Mouse (Mus musculus) forebrain, embryonic 14.5 days (tissue): ENCODE data around the gene Gm49318. TPM values are rescaled to one million over a fixed set of nuclear protein-coding genes. Genes with fewer than 3 reads are reported as not detected.
A peak's percentile ranks its signal among the peaks of the same experiment; 100 is the strongest.
"Not testable (repeated sequence)": the region's sequence is repeated elsewhere in the genome, so short reads cannot be mapped to it uniquely, and the experiment has no call there.

ENCODE experiments used
- ATAC-seq: fragments of 200-750 bp; cut with Nextera tagmentation; 2 replicates; pipeline ENCODE4 v1.8.0; 2017; ENCODE audit warnings: mild to moderate bottlenecking, moderate library complexity
- DNase-seq: peaks from one replicate; pipeline ENCODE4 v3.0.0-alpha.2; 2015; ENCODE audit warnings: low spot score
- H3K27ac ChIP-seq: fragments of 300-500 bp; sonication (generic); 2 replicates; pipeline ENCODE4 v1.5.1; 2014; ENCODE audit warnings: low read depth, mild to moderate bottlenecking, control low read depth, low read length, moderate library complexity
- H3K27me3 ChIP-seq: fragments of 300-500 bp; sonication (generic); replicated peaks from 2 replicates; pipeline ENCODE4 v1.6.1; 2014; ENCODE audit warnings: low read length, control low read depth, mixed read lengths; ENCODE audit not compliant: control insufficient read depth, insufficient read depth
- H3K36me3 ChIP-seq: fragments of 300-500 bp; sonication (generic); 2 replicates; pipeline ENCODE4 v1.6.1; 2014; ENCODE audit warnings: low read length, control low read depth; ENCODE audit not compliant: control insufficient read depth, insufficient read depth
- H3K4me1 ChIP-seq: fragments of 300-500 bp; sonication (generic); 2 replicates; pipeline ENCODE4 v1.6.1; 2014; ENCODE audit warnings: antibody characterized with exemption, low read length, control low read depth; ENCODE audit not compliant: control insufficient read depth, insufficient read depth
- H3K4me2 ChIP-seq: fragments of 300-500 bp; sonication (generic); 2 replicates; pipeline ENCODE4 v1.6.1; 2014; ENCODE audit warnings: mild to moderate bottlenecking, control low read depth, low read length
- H3K4me3 ChIP-seq: fragments of 300-500 bp; sonication (generic); 2 replicates; pipeline ENCODE4 v1.5.1; 2014; ENCODE audit warnings: low read depth, low read length, control low read depth
- H3K9ac ChIP-seq: fragments of 300-500 bp; sonication (generic); 2 replicates; pipeline ENCODE4 v1.6.1; 2014; ENCODE audit warnings: mild to moderate bottlenecking, low read length, control low read depth, moderate library complexity
- H3K9me3 ChIP-seq: fragments of 300-500 bp; sonication (generic); replicated peaks from 2 replicates; pipeline ENCODE4 v1.6.1; 2016; ENCODE audit warnings: low read length, control low read depth, mixed read lengths; ENCODE audit not compliant: control insufficient read depth
- WGBS: fragments of 180-500 bp; shearing (Covaris S2); extraction: QIAGEN DNeasy Blood & Tissue Kit; methylation state at CpG from one replicate; pipeline ENCODE4 v1.1.7; 2014; 5-methylcytosine and 5-hydroxymethylcytosine counted together
- polyA plus RNA-seq: library from polyadenylated mRNA; unstranded; fragments of >200 nt; fragmentation: Nextera tagmentation; extraction: Ambion mirVana; gene quantifications from 2 replicates; pipeline ENCODE4 v1.2.1, GENCODE M21; 2014

Gene Gm49318
- polyA plus RNA-seq, 1 experiment from 2014 or later = not detected

DNA sequence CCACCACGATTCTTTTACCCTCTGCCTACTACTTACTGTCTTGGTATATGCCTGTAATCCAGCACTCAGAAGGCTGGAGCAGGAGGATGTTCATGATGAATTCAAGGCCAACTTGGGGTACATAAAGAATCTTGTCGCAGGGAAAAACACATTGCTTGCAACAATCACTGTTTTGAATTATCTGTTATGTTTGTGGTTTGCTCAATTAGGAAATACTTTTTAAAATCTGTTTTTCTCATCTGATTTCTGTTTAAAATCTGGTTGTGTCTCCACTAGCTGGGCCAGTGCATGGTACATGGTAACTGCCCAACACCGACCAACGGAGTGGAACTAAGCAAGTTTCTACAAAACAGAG, 13.6 kb upstream of the Gm49318 start:
- Histone ChIP-seq H3K36me3 (0 out of 2 replicates have a peak, but pooled peaks cover 11% of the 10 kb centered on the region), H3K9ac (peak overlapping the region; percentile 79), H3K9me3 (no peaks in the 10 kb centered on the region), H3K4me1 (no peaks in the 10 kb centered on the region; the same call in 1 of the 2 replicates), H3K27me3 (no peaks in the 10 kb centered on the region), H3K4me2 (peak overlapping the region; percentile 67), H3K27ac (no peak overlapping the region), H3K4me3 (peak overlapping the region; percentile 78)
- ATAC-seq (no peak), DNase-seq (no peak)
- 29% methylated on average over 4 of the region's 4 CpGs for WGBS

DNA sequence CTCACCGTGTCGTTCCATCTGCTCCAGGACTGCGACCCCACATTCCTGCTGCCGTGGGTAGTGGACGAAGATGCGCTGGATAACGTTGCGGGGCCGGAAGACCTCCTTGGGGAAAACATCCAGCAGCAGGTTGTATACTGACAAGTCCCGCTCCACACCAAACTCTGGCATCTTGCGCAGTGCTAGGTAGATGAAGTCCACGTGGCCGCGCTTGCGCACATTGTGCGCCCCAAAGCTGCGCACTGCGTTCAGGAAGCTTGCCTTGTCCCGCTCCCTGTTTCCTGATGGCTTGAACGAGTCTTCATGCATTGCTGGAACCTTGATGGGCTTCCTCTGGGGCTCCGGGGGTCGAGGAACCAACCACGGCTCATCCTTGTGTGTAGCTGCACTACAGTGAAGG, 5.2 kb upstream of the Gm49318 start:
- Histone ChIP-seq H3K9ac (no peak overlapping the region), H3K4me3 (no peak overlapping the region), H3K4me1 (no peaks in the 10 kb centered on the region), H3K9me3 (no peaks in the 10 kb centered on the region), H3K27ac (no peak overlapping the region), H3K4me2 (no peak overlapping the region), H3K27me3 (no peaks in the 10 kb centered on the region), H3K36me3 (peaks cover 45% of the 10 kb centered on the region)
- WGBS = 96% methylated on average over 23 of the region's 23 CpGs
- no peak for ATAC-seq
- no peak for DNase-seq

GRCm38 (mm10) chr9:22075778-22076177, 4.7 kb upstream of the Gm49318 start:
- H3K27ac ChIP-seq, H3K4me2 ChIP-seq, H3K9ac ChIP-seq, H3K27me3 ChIP-seq, DNase-seq, H3K4me1 ChIP-seq, ATAC-seq, H3K9me3 ChIP-seq, H3K4me3 ChIP-seq: not testable (repeated sequence)
- WGBS = 79% methylated on average over 5 of the region's 5 CpGs
- peaks cover 45% of the 10 kb centered on the region for H3K36me3 ChIP-seq

DNA sequence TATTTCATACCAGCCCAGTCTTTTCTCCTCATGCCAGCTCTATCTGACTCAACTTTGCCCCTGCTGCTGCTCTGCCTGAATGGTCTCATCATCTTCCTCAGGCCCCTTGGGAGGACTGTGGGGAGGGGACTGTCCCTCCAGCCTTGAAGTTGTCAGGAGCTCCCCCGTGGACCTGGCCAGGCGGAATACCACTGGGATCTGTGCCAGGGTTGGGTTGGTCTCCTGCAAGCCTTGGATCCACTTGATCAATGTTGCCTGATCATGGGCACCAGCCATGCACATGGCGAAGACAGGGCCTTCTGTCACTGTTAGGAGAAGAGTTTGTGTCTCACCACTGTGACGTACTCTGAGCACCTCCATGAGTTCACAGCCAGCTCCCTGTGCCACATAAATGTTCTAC, 1.2 kb upstream of the Gm49318 start:
- Histone ChIP-seq H3K36me3 (peaks cover 48% of the 10 kb centered on the region), H3K4me3 (no peak overlapping the region), H3K9ac (no peak overlapping the region), H3K4me2 (no peak overlapping the region), H3K9me3 (no peaks in the 10 kb centered on the region), H3K27ac (no peak overlapping the region), H3K27me3 (no peaks in the 10 kb centered on the region), H3K4me1 (peaks cover 6% of the 10 kb centered on the region)
- no peak for DNase-seq
- WGBS = 98% methylated on average over 4 of the region's 4 CpGs
- ATAC-seq = no peak

GRCm38 (mm10) chr9:22069881-22070553, 1.0 kb downstream of the Gm49318 start:
- 74% methylated on average over 4 of the region's 4 CpGs for WGBS
- Histone ChIP-seq H3K27ac (0 out of 2 replicates have a peak overlapping the region, but pooled peaks have one; percentile 97), H3K4me3 (peak overlapping the region; percentile 87)

GRCm38 (mm10) chr9:22067195-22067594, 3.9 kb downstream of the Gm49318 start:
- DNase-seq (no peak), ATAC-seq (no peak)
- no peak overlapping the region for H3K27ac ChIP-seq
- WGBS = 84% methylated on average over 5 of the region's 5 CpGs
- H3K4me2 ChIP-seq = no peak overlapping the region
- peaks cover 57% of the 10 kb centered on the region for H3K36me3 ChIP-seq
- no peak overlapping the region for H3K9ac ChIP-seq
- no peaks in the 10 kb centered on the region for H3K9me3 ChIP-seq
- H3K4me1 ChIP-seq = peaks cover 6% of the 10 kb centered on the region
- H3K4me3 ChIP-seq = no peak overlapping the region
- H3K27me3 ChIP-seq = no peaks in the 10 kb centered on the region

More at GRCm38 (mm10) chr9:22069881-22070553, 1.0 kb downstream of the Gm49318 start:
- Histone ChIP-seq H3K9ac (peak overlapping the region; percentile 93), H3K9me3 (no peaks in the 10 kb centered on the region), H3K36me3 (peaks cover 56% of the 10 kb centered on the region), H3K27me3 (no peaks in the 10 kb centered on the region), H3K4me2 (peak overlapping the region; percentile 58), H3K4me1 (peaks cover 6% of the 10 kb centered on the region)
- DNase-seq (no peak), ATAC-seq (peak; percentile 11)

DNA sequence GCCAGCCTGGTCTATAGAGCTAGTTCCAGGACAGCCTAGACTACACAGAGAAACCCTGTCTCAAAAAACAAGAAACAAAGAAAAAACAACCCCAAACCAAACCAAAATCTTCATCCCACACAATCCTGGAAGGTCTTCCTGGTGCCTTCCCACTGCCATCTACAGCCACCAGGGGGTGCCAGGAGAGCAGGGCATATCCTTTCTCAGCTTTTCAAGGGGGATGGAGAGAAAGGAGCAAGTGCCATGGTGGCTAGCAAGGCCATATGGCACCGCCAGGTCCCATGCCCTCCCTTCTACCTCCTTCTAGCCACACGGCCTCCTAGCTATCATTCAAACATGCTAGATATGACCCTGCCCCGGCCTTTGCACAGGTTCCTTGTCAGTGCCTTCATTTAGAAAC, 4.6 kb downstream of the Gm49318 start:
- WGBS = 69% methylated on average over 3 of the region's 3 CpGs
- Histone ChIP-seq H3K36me3 (peaks cover 64% of the 10 kb centered on the region), H3K4me1 (peaks cover 6% of the 10 kb centered on the region), H3K27ac (no peak overlapping the region), H3K4me2 (no peak overlapping the region), H3K9me3 (no peaks in the 10 kb centered on the region), H3K9ac (no peak overlapping the region), H3K27me3 (no peaks in the 10 kb centered on the region), H3K4me3 (no peak overlapping the region)
- DNase-seq = peak; percentile 42
- ATAC-seq = no peak

DNA sequence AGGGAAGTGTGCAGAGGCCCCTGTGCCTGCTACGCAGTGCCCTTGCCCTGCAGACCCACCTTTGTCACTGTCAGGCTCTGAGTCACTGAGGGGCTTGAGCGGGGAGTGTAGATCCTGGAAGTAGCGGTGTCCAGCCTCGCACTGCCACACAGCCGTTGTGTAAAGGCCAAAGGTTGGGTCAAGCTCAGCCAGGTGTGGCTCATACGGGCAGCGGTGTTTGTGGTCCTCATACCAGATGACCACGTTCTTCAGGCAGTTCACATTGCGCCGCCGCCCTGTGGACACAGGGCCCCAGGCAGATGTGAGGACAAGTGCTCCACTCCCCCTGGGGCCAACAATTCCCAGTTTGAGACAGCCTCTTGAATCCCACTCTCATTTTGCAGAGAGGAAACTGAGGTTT, 5.4 kb downstream of the Gm49318 start:
- no peak overlapping the region for H3K9ac ChIP-seq
- no peak for DNase-seq
- peaks cover 6% of the 10 kb centered on the region for H3K4me1 ChIP-seq
- no peaks in the 10 kb centered on the region for H3K27me3 ChIP-seq
- no peak overlapping the region for H3K27ac ChIP-seq
- no peak for ATAC-seq
- peaks cover 72% of the 10 kb centered on the region for H3K36me3 ChIP-seq
- H3K4me3 ChIP-seq = no peak overlapping the region
- H3K4me2 ChIP-seq = no peak overlapping the region
- no peaks in the 10 kb centered on the region for H3K9me3 ChIP-seq
- 99% methylated on average over 11 of the region's 11 CpGs for WGBS

GRCm38 (mm10) chr9:22064341-22064740, 6.7 kb downstream of the Gm49318 start:
- Histone ChIP-seq H3K4me3 (no peak overlapping the region), H3K27me3 (no peaks in the 10 kb centered on the region), H3K9me3 (no peaks in the 10 kb centered on the region), H3K4me2 (no peak overlapping the region), H3K27ac (no peak overlapping the region), H3K9ac (no peak overlapping the region), H3K36me3 (peaks cover 77% of the 10 kb centered on the region), H3K4me1 (no peaks in the 10 kb centered on the region)
- peak; percentile 66 for DNase-seq
- peak; percentile 65; the same call in 1 of the 2 replicates for ATAC-seq
- WGBS = 91% methylated on average over 3 of the region's 3 CpGs
